Mouse (Mus musculus): ENCODE measurements around the gene Gm47791. TPM values are rescaled to one million over a fixed set of nuclear protein-coding genes. Genes with fewer than 3 reads are reported as not detected.

Gene Gm47791
- polyA plus RNA-seq, 1 experiment from 2014 or later: not detected

- 67% methylated on average over 4 of the region's 4 CpGs for WGBS
- no peaks in the 10 kb centered on the region for H3K9me3 ChIP-seq
- H3K27ac ChIP-seq: no peak overlapping the region
- H3K4me3 ChIP-seq (replicated peaks): no peak overlapping the region
- H3K36me3 ChIP-seq: no peaks in the 10 kb centered on the region
- no peak overlapping the region for H3K4me2 ChIP-seq (replicated peaks)
- H3K27me3 ChIP-seq (replicated peaks): no peaks in the 10 kb centered on the region
- H3K9ac ChIP-seq: no peak overlapping the region
- ATAC-seq: peak; percentile 32; the same call in 1 of the 2 replicates
- no peaks in the 10 kb centered on the region for H3K4me1 ChIP-seq (replicated peaks)
These were observed 27.9 kb upstream of the Gm47791 start for GRCm38 (mm10) chr1:82798922-82799321.

GRCm38 (mm10) chr1:82798304-82798703 is 27.3 kb upstream of the Gm47791 start:
- Histone ChIP-seq H3K36me3 (no peaks in the 10 kb centered on the region), H3K9ac (no peak overlapping the region), H3K27ac (no peak overlapping the region), H3K4me3 (replicated peaks) (no peak overlapping the region), H3K4me1 (replicated peaks) (no peaks in the 10 kb centered on the region), H3K9me3 (no peaks in the 10 kb centered on the region), H3K27me3 (replicated peaks) (no peaks in the 10 kb centered on the region), H3K4me2 (replicated peaks) (no peak overlapping the region)
- WGBS: 49% methylated on average over 5 of the region's 5 CpGs
- ATAC-seq: no peak

GRCm38 (mm10) chr1:82797088-82797487 is 26.0 kb upstream of the Gm47791 start:
- H3K9me3 ChIP-seq: no peaks in the 10 kb centered on the region
- no peaks in the 10 kb centered on the region for H3K27me3 ChIP-seq (replicated peaks)
- no peak overlapping the region for H3K9ac ChIP-seq
- ATAC-seq: no peak
- 90% methylated on average over 4 of the region's 4 CpGs for WGBS
- no peak overlapping the region for H3K4me2 ChIP-seq (replicated peaks)
- H3K27ac ChIP-seq: no peak overlapping the region
- H3K4me3 ChIP-seq (replicated peaks): no peak overlapping the region
- H3K36me3 ChIP-seq: no peaks in the 10 kb centered on the region
- H3K4me1 ChIP-seq (replicated peaks): no peaks in the 10 kb centered on the region

GRCm38 (mm10) chr1:82795702-82796443 is 24.8 kb upstream of the Gm47791 start:
- ATAC-seq: no peak
- Histone ChIP-seq H3K4me3 (replicated peaks) (no peak overlapping the region), H3K27ac (no peak overlapping the region), H3K36me3 (no peaks in the 10 kb centered on the region), H3K4me1 (replicated peaks) (no peaks in the 10 kb centered on the region), H3K4me2 (replicated peaks) (no peak overlapping the region), H3K9me3 (no peaks in the 10 kb centered on the region), H3K27me3 (replicated peaks) (no peaks in the 10 kb centered on the region), H3K9ac (no peak overlapping the region)
- WGBS: 56% methylated on average over 18 of the region's 18 CpGs

GRCm38 (mm10) chr1:82795211-82795610 is 24.2 kb upstream of the Gm47791 start:
- no peak overlapping the region for H3K4me3 ChIP-seq (replicated peaks)
- no peak overlapping the region for H3K27ac ChIP-seq
- H3K36me3 ChIP-seq: no peaks in the 10 kb centered on the region
- no peak overlapping the region for H3K9ac ChIP-seq
- H3K4me1 ChIP-seq (replicated peaks): no peaks in the 10 kb centered on the region
- H3K4me2 ChIP-seq (replicated peaks): no peak overlapping the region
- no peaks in the 10 kb centered on the region for H3K27me3 ChIP-seq (replicated peaks)
- 0 out of 2 replicates have a peak, but pooled peaks have one; percentile 20 for ATAC-seq
- no peaks in the 10 kb centered on the region for H3K9me3 ChIP-seq
- WGBS: 81% methylated on average over 2 of the region's 2 CpGs

GRCm38 (mm10) chr1:82793986-82794385 is 22.9 kb upstream of the Gm47791 start:
- no peaks in the 10 kb centered on the region for H3K36me3 ChIP-seq
- no peak overlapping the region for H3K27ac ChIP-seq
- H3K4me3 ChIP-seq (replicated peaks): no peak overlapping the region
- no peaks in the 10 kb centered on the region for H3K4me1 ChIP-seq (replicated peaks)
- H3K9ac ChIP-seq: no peak overlapping the region
- no peaks in the 10 kb centered on the region for H3K9me3 ChIP-seq
- 69% methylated on average over 4 of the region's 4 CpGs for WGBS
- H3K27me3 ChIP-seq (replicated peaks): no peaks in the 10 kb centered on the region
- no peak for ATAC-seq
- no peak overlapping the region for H3K4me2 ChIP-seq (replicated peaks)

GRCm38 (mm10) chr1:82793110-82793509 is 22.1 kb upstream of the Gm47791 start:
- no peak overlapping the region for H3K27ac ChIP-seq
- no peak overlapping the region for H3K9ac ChIP-seq
- H3K9me3 ChIP-seq: no peaks in the 10 kb centered on the region
- ATAC-seq: no peak
- H3K27me3 ChIP-seq (replicated peaks): no peaks in the 10 kb centered on the region
- no peak overlapping the region for H3K4me2 ChIP-seq (replicated peaks)
- H3K4me1 ChIP-seq (replicated peaks): no peaks in the 10 kb centered on the region
- no peak overlapping the region for H3K4me3 ChIP-seq (replicated peaks)
- no peaks in the 10 kb centered on the region for H3K36me3 ChIP-seq
- WGBS: 79% methylated on average over 3 of the region's 3 CpGs

GRCm38 (mm10) chr1:82792238-82792637 is 21.2 kb upstream of the Gm47791 start:
- Histone ChIP-seq H3K4me1 (replicated peaks) (no peaks in the 10 kb centered on the region), H3K4me2 (replicated peaks) (no peak overlapping the region), H3K9ac (no peak overlapping the region), H3K27me3 (replicated peaks) (no peaks in the 10 kb centered on the region), H3K36me3 (no peaks in the 10 kb centered on the region), H3K4me3 (replicated peaks) (no peak overlapping the region), H3K9me3 (no peaks in the 10 kb centered on the region), H3K27ac (no peak overlapping the region)
- no peak for ATAC-seq
- 94% methylated on average over 6 of the region's 6 CpGs for WGBS

GRCm38 (mm10) chr1:82791105-82791504 is 20.1 kb upstream of the Gm47791 start:
- Histone ChIP-seq H3K36me3 (no peaks in the 10 kb centered on the region), H3K9ac (no peak overlapping the region), H3K27me3 (replicated peaks) (no peaks in the 10 kb centered on the region), H3K4me2 (replicated peaks) (no peak overlapping the region), H3K9me3 (no peaks in the 10 kb centered on the region), H3K4me3 (replicated peaks) (no peak overlapping the region), H3K27ac (no peak overlapping the region), H3K4me1 (replicated peaks) (no peaks in the 10 kb centered on the region)
- 83% methylated on average over 11 of the region's 11 CpGs for WGBS
- no peak for ATAC-seq

GRCm38 (mm10) chr1:82788070-82788469 is 17.0 kb upstream of the Gm47791 start:
- Histone ChIP-seq H3K4me3 (replicated peaks) (no peak overlapping the region), H3K9ac (no peak overlapping the region), H3K4me1 (replicated peaks) (0 out of 2 replicates have a peak, but pooled peaks cover 4% of the 10 kb centered on the region), H3K9me3 (no peaks in the 10 kb centered on the region), H3K27me3 (replicated peaks) (no peaks in the 10 kb centered on the region), H3K4me2 (replicated peaks) (no peak overlapping the region), H3K27ac (no peak overlapping the region), H3K36me3 (no peaks in the 10 kb centered on the region)
- 60% methylated on average over 7 of the region's 7 CpGs for WGBS
- no peak for ATAC-seq

- peak; percentile 82 for ATAC-seq
- Histone ChIP-seq H3K27ac (no peak overlapping the region), H3K4me1 (replicated peaks) (0 out of 2 replicates have a peak, but pooled peaks cover 4% of the 10 kb centered on the region), H3K4me3 (replicated peaks) (no peak overlapping the region), H3K9ac (no peak overlapping the region), H3K27me3 (replicated peaks) (no peaks in the 10 kb centered on the region), H3K4me2 (replicated peaks) (no peak overlapping the region), H3K9me3 (no peaks in the 10 kb centered on the region), H3K36me3 (no peaks in the 10 kb centered on the region)
- 1% methylated on average over 2 of the region's 2 CpGs for WGBS
These were observed 16.4 kb upstream of the Gm47791 start for GRCm38 (mm10) chr1:82787414-82787813.

GRCm38 (mm10) chr1:82785546-82785945 is 14.5 kb upstream of the Gm47791 start:
- no peaks in the 10 kb centered on the region for H3K27me3 ChIP-seq (replicated peaks)
- H3K9me3 ChIP-seq: no peaks in the 10 kb centered on the region
- H3K4me1 ChIP-seq (replicated peaks): 0 out of 2 replicates have a peak, but pooled peaks cover 4% of the 10 kb centered on the region
- H3K4me3 ChIP-seq (replicated peaks): no peak overlapping the region
- no peaks in the 10 kb centered on the region for H3K36me3 ChIP-seq
- ATAC-seq: peak; percentile 56; the same call in 1 of the 2 replicates
- WGBS: 59% methylated on average over 6 of the region's 6 CpGs
- H3K4me2 ChIP-seq (replicated peaks): no peak overlapping the region
- no peak overlapping the region for H3K27ac ChIP-seq
- H3K9ac ChIP-seq: no peak overlapping the region

GRCm38 (mm10) chr1:82783559-82783958 is 12.5 kb upstream of the Gm47791 start:
- H3K4me1 ChIP-seq (replicated peaks): 0 out of 2 replicates have a peak, but pooled peaks cover 4% of the 10 kb centered on the region

More at GRCm38 (mm10) chr1:82783559-82783958, 12.5 kb upstream of the Gm47791 start:
- ATAC-seq: no peak
- no peak overlapping the region for H3K4me2 ChIP-seq (replicated peaks)
- no peak overlapping the region for H3K9ac ChIP-seq
- H3K27ac ChIP-seq: no peak overlapping the region
- no peaks in the 10 kb centered on the region for H3K36me3 ChIP-seq
- H3K9me3 ChIP-seq: no peaks in the 10 kb centered on the region
- WGBS: 72% methylated on average over 3 of the region's 3 CpGs
- no peaks in the 10 kb centered on the region for H3K27me3 ChIP-seq (replicated peaks)
- no peak overlapping the region for H3K4me3 ChIP-seq (replicated peaks)
